Mouse (Mus musculus) spleen, postnatal 10 days (tissue): ENCODE data around the gene Dnajc17.
A peak's percentile ranks its signal among the peaks of the same experiment; 100 is the strongest.

Experiments
- DNase-seq, 2 experiments: peaks; one replicate each; pipeline ENCODE4 v3.0.0; 2021 to 2022; ENCODE audit warnings: low spot score in 2 of 2

The Dnajc17 gene

DNA sequence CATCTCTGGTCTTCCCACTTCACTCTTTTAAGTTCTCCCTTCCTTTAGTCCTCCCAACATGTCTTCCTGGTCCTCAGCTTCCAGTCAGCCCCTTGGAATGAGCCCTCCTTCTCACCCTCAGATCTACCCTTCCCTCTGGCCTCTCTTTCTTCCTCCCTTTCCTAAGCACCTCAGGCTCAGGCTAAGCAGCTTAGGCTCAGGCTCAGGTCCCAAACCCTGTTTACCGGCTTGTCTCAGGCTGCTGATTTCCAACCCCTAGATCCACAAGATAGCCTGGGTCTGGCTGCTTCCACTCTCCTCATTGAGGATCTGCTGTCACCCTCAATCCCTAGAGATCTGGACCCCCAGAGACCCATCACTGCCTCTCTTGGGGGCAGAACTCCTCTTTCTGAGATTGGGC lies 10.5 kb downstream of the Dnajc17 start:
- DNase-seq: no peak

DNA sequence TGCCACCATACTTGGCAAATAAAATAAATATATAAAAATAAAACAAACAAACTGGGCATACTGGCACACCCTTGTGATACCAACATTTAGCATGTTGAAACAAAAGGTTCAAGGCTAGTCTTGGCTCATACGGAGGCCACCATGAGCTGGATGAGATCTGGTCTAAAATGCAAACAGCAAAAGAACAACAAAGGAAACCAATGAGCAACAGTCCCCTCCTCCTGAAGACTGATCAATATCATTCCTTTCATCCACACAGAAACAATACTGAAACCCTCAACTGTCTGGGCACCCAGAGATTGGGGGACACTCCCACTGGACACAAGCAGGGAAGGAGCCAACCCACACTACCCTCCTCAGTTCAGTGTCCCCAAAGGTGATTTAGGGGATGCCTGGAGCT lies 11.1 kb downstream of the Dnajc17 start:
- DNase-seq: no peak

DNA sequence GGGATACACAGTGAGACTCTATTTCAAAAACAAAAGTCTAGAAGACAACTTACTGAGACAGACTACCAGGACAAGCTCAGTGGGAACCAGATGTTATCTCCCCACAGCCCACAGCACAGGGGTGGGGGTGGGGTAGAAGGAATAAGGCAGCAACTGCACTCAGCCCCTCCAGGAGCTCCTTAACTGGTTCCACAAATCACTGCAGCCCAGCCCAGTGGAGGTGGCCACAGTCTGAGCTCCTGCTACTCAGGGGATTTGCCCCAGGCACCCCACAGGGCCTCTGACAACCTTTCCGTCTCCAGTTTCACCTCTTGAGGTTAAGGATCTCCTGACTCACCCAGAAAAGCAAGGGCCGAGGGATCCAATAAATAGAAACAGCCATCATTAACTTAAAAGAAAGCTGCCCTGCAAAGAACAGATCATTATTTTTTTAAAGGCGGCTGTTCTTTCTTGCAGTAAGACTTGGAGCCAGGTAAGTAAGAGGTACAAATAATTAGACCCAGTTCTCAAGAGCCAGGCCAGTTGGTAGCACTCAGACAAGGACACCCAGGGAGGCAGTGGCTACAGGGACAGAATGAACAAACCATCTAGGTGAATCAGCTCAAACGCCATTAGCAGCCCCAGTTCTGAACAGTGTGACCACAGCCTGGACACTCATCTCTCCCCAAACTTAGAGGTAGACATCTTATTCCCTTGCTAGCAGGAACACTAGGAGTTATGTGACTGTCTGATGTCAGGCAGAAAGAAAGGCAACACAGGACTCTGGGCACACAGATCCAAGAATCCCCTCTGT lies 12.1 kb downstream of the Dnajc17 start:
- DNase-seq: no peak

DNA sequence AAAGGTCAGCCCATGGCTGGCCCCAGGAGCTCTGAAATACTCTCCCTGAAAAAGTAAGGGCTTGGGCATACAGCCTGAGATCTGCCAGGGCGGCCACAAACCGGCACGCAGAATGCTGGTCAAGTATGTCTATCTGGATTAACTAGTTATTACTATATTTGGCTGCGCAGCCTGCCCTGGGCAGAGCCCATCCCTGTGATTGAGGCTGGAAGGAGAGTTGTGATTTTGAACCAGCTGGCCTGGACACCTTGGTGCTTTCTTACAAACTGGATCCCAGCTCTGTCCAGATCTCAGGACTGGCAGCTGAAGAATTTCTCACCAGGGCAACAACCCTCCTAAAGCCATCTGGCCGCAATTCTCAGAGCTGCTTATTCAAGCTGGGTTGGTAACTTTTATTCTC lies 14.5 kb downstream of the Dnajc17 start:
- DNase-seq: no peak

DNA sequence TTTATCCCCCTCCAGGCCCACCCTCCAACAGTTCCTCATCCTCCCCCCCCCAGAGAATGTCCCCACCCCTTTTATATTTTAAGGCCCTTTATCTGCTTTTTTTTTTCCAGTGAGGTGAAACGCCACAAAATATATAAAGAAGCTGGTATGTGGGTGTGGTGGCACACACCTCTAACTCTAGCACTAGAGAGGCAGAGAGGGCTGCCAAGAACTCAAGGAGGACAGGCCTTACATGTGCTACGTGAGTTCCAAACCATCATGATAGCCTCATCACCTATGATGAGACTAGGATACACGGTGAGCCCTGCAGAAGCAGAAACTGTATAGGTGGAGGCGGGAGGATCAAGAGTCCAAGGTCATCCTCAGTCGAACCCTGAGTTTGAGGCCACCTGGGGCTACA lies 17.6 kb downstream of the Dnajc17 start:
- no peak for DNase-seq

DNA sequence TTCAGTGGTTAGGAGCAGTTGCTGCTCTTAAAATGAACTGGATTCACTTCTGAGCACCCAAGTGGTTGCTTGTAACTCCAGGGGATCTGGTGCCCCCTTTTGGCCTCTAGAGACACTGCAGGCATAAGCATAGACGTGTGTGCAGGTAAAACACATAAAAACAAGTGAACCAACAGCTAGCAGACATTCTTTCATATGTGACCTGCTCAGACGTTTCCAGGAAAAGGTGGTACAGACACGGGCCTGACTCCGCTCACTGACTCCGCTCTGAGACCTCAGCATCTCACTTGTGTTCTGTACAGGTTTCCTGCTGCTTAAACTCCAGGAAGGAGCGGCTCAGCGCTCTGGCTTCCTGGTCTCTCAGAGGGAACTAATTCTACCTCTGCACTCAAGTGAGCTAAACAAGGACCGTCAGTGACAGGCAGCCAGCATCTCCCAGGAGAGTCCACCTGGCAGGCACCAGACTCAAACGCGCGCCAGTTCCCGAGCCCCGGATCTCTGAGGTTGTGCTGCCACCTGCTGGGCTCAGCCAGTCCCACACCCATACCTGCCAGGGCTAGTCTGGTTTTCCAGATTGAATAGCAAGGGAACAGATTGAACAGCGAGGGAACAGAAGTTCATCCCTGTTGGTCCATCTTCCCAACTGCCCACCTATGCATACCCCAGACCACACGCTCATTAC lies 19.4 kb downstream of the Dnajc17 start:
- peak; percentile 91 to 92 for DNase-seq

DNA sequence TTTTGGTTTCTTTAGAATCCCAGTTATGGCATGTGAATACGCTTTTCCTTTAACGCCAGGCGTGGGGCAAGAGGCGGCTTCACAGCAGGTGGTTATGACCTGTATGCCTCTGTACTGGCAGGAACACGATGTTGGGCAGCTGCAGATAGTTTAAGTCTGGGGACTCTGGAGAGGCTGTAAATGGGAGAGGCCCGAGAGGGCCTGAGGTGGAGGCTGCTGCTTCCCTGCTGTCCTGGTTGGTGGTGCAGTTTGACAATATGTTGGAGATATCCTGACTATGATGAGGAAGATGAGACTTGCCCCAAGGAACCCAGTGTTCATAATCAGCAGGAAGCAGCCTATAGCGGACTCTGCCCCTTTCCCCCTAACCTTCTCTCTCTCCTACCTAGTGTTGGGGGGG lies 25.7 kb downstream of the Dnajc17 start:
- no peak for DNase-seq

DNA sequence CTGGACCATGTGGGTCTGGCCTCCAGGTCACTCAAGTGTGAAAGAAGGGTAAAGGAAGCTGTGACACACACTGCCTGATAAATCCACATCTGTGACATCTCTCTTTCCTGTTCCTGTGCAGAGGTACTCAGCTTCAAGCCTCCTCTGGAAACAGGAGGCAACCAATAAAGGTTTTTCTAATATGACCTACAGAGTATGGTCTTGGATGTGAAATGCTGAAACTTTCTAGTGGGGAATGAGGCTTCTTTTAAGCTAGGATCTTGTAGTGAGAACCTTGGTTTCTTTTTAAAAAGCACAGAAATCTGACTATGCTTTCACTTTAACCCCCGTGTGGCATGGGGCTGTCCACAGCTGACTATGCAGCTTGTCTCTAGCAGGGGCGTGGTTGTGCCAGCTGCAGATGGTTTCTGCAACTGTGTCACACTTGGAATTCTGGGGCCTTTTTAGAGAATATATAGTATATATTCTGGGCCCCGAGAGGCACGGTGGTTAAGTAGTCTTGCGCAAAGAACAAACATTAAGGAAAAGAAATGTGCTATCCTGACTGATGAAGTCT lies 31.1 kb downstream of the Dnajc17 start:
- no peak for DNase-seq

DNA sequence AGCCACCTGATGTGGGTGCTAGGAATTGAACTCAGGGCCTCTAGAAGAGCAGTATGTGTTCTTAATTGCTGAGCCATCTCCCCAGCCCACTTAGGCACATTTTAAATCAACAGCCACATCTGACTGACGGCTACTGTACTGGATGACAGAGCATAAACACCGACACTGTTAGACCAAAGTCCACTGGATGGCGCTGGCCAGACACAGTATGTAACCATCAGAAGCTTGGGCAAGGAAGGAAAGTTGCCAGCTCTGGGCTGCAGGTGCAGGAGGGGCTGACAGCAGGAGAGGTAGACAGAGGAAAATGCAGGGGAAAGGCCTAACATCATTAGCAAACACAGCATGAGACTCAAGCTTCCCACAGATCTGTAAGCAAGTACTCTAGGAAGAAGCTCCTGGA lies 31.8 kb downstream of the Dnajc17 start:
- DNase-seq: no peak

DNA sequence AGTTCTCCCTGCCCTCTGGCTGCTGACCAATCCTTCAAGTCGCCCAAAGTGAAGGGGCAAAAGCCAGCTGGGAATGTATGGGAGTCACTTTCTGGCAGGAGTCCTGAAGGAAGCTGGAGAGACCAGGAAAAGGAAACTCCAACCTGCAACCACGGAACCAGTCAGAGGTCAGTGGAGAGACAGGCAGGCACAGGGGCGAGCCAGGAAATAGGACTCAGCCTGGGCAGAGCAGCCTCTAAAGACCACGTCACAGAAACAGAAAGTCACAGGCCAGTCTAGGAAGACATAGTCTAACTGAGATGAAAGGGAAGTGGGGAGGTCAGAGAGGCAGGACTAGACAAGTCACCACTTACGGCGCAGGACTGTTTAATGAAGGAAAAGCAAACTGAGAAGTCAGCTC lies 33.0 kb downstream of the Dnajc17 start:
- DNase-seq: no peak

DNA sequence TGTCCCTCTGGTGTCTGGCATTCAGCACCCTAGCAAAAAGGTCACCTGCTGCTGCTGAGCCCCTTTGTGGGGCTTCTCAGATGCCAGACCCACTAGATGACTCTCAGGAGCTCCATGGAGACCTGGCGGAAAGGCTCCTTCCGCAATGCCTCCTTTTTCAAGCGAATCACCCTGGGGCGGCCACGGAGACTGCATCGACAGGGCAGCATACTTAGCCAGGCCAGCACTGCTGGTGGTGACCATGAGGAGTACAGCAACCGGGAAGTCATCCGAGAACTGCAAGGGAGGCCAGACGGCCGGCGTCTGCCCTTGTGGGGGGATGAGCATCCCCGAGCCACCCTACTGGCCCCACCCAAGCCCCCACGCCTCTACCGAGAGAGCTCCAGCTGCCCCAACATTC lies 33.7 kb downstream of the Dnajc17 start:
- no peak for DNase-seq

DNA sequence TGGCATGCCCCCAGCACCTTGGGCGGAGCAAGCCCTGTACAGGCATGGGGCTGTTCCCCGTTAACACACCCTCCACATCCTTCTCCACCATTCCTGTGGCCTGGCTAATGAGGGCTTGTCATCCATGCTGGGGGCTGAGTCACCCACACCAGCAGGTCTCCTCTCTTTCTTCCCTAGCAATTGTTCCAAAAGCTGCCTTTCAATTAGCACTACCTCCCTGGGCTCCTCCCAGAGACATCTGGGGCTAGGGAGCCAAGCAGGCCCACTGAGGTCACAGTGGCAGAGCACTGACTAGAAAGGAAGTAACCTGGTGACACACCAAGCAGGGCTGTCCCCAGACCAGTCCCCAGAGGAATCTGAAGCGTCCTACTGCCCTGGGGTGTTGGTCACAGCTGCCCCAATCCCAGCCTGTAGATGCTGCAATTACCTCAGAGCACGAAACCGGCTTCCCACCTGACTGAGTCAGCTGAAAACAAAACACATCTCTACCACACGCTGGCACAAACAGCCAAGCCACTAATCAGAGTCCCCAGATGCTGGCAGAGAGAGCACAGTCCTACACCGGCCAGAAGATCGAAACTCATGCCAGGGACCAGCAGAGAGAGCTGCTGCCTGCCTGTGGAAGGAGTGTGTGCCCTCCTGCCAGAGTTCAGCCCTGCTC lies 34.5 kb downstream of the Dnajc17 start, which contains the start of gene Gm14137:
Gene Gm14137 (plus strand): TSS at position 519 of the 661 bp plus-strand sequence.
- peak in 1 of 2 experiments; percentile 38 for DNase-seq

DNA sequence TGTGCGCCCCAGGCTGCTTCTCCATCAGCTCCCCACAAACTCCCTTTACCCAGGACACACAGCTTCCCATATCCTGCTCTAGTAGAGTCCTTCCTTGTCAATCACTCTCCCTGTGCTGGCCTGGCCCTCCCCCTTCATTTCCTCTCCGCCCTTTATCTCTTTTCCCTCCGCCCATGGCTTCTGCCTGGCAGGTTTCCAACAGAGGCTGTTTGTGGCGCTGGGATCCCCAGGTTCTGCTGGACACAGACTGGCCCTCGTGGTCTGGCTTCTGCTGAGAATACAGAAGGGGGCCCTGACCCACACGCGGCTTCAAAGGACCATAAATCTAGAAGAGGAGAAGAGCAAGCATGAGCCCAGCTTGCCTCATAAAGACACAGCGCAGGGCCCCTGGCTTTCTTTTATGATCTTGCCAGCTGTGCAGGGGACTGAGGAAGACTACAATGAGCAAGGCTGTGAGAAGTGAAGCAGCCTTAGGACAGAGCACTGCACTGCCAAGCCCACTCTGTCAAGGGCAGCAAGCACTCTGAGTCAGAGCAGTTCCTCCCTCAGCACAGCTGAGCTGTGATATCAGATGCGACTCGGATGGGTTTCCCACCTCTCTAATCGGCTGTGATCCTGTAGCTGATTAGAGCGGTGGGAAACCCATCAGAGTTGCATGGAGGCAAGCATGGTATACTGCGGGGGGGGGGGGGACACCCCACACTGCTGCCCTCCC lies 35.6 kb downstream of the Dnajc17 start:
- peak; percentile 37 to 76 for DNase-seq

DNA sequence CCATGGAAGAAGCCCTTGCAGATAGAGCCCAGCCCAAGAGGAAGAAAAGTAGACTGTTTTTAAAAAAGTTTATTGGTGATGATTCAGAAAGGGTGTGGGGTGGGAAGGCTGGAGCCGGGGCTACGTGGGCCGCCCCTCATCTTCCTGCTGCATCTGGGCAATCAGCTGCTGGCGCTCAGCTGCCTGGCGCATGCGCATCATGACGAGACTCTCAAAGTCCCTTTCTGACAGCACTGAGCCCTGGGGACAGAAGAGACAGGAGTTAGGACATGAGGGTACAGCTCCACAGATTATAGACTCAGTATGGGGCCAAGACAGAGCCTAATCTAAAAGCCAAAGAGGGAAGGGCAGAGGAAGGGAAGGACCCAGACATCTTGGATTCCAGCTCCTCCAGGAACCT lies 36.1 kb downstream of the Dnajc17 start:
- DNase-seq: no peak

DNA sequence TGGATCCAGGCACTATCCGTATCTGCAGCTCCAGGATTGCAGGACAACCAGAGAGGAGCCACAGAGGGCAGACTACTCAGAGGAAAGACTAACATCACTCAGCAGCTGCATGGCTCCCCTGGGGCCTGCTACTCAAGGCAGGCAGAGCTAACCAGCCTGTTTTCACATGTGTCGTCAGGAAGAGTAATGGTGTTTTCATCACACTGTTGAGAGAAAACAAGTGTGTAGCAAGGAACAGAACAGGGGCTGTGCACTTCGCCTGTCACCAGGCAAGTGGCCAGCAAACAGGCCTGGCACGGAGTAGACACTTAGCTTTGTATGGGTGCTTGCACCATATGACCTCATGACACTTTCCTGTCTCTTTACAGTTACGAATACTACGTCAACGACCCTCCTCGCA lies 37.0 kb downstream of the Dnajc17 start:
- no peak for DNase-seq

DNA sequence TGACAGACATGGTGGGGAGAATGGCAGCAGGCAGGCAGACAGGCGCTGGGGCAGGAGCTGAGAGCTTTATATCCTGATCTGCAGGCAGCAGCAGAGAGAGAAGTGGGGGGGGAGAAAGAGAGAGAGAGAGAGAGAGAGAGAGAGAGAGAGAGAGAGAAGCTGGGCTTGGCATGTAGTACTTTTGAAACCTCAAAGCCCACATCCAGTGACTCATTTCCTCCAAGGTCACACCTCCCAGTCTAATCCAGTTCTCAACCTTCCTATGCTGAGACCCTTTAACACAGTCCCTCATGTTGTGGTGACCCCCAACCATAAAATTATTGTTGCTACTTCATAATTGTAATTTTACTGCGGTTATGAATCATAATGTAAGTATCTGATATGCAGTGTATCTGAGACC lies 38.3 kb downstream of the Dnajc17 start:
- DNase-seq: no peak

DNA sequence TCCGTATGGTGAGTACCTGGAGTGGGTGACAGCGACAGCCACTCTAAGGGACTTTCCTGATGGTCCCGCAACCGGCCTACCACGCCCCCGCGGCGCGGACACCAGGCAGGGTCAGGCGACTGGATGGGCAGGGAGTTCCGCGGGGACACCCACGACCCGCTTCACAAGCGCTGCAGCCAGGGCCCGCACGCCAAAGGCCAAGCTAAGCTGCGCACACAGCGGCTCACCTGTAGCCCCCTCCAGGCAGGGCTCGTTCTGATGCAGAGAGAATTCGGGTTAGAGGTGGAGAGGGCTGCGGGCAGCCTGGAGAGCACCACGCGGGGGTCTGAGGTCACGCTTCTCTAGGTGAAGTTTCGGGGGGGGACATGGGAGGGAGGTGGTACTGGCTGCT lies 40.7 kb downstream of the Dnajc17 start:
- no peak for DNase-seq

DNA sequence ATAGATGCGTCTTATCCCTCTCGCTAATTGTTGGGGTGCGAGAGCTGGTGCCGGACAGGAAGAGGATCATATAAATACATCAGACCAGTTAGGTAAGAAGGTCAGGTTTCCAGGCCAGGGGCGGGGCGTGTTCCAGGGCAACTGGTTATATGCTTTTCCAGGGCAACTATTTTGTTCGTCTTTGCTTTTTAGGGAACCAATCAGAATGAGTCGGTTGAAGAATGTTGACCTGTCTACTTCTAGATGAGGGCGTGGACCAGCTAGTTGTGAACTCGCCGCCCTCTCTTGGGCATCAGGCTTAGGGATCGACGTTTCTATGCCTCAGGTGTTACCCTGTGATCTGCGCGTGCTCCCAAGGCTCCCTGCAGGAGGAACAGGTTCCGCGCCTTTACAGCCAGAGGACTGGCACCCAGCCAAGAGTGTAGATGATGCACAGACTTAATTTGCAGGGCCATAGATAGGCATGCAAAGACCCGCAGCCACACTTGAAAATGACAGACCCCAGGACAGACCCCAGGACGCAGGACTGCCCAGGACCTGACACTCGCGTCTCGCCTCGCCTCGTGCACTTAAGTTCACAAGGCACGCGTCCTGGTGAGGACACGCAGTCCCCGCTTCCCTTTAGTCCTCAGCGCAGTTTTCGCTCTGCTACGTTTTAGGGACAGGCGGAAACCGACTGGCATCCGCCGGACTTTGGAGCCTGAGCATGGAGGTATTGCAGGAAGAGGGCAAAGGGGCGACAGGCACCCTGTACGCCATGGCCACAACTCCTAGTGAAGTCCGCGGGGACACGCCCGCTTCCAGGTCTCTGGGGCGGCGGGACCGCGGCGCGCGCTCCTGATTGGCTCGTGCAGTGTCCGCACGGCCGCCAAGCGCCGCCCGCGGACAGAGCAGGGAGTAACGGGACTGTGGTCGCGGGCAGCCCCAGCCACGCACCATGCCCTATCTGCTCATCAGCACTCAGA lies 41.4 kb downstream of the Dnajc17 start, which contains the start of gene Gchfr:
Gene Gchfr (plus strand): TSS at position 873 of the 965 bp plus-strand sequence.
- peak; percentile 44 to 55 for DNase-seq

DNA sequence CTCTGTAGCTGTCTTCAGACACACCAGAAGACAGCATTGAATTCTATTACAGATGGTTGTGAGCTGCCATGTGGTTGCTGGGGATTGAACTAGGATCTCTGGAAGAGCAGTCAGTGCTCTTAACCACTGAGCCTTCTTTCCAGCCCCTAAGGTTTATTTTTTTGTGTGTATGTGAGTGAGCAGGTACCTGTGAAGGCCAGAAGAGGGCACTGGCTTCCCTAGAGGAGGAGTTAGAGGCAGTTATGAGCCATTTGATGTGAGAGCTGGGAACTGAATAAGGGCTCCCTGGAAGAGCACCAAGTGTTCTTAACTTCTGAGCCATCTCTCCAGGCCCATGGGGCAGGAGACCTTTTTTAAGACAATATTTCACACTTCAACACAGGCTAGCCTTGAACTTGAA lies 43.2 kb downstream of the Dnajc17 start:
- no peak for DNase-seq

DNA sequence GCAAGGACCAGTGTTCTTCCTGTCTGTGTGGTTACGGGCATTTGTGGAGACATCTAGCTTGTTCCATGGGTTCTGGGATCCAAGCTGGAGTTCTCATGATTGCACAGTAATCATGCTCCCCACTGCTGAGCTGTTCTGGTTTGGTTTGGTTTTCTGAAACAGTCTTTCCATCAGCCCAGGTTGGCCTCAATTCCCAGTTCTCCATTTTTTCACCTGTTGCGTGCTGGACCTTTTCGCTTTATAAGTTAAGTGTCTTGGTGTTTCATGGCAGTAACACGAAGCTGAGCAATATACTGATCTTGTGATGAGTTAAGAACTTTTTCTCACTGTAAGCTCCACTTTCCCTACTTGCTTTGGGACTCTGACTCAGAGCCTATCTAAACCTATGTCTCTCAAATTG lies 44.6 kb downstream of the Dnajc17 start:
- no peak for DNase-seq

DNA sequence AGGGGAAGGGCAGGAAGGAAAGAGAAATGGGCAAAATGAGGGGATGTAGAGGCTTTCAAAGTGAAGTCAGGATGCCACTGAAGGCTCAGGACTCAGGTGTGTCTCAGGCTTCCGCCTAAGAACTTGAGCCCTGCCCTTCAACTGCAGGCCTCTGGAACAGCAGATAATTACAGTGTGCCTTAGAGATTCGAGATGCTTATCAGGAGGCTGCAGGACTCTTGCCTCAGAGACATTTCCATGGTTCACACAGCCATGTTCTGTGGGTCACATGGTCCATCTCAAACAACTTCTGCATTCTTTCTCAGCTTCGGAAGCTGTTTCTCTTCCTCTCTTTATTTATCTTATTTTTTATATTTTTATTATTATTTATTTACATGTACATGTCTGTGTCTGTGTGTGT lies 45.5 kb downstream of the Dnajc17 start:
- DNase-seq: no peak
